Mouse (Mus musculus) cerebellum, adult 2 months (tissue): ENCODE results near the gene Zfp189.

Experiments
- CTCF ChIP-seq: fragments of 200-500 bp; IDR thresholded peaks from 2 replicates; pipeline ENCODE4 v1.5.1; 2011; ENCODE audit warnings: low read depth, mild to moderate bottlenecking, control low read depth, low read length, moderate library complexity, borderline replicate concordance; ENCODE audit not compliant: insufficient read depth
- POLR2A ChIP-seq: fragments of 200-500 bp; IDR thresholded peaks from 2 replicates; pipeline ENCODE4 v1.6.1; 2011; ENCODE audit warnings: low read length, control low read depth, borderline replicate concordance; ENCODE audit not compliant: insufficient read depth

- TF ChIP-seq CTCF, result no peak
- no peak for TF ChIP-seq POLR2A
Measured at GRCm38 (mm10) chr4:49546873-49547543, 26.0 kb downstream of the Zfp189 start.
